Mouse (Mus musculus): ENCODE measurements around the gene Tgfbr3l.

Tgfbr3l gene

GRCm38 (mm10) chr8:4247951-4248540 lies at the start of gene Tgfbr3l:
TSS of gene Tgfbr3l (plus strand) at chr8:4248214.
- DNase-seq (ENCODE audit: low read depth, low spot score): no peak

GRCm38 (mm10) chr8:4201321-4201720 lies 46.7 kb upstream of the Tgfbr3l start:
- no peak for DNase-seq (ENCODE audit: low read depth, low spot score)

GRCm38 (mm10) chr8:4205246-4206123 lies 42.5 kb upstream of the Tgfbr3l start:
- no peak for DNase-seq (ENCODE audit: low read depth, low spot score)

- DNase-seq (ENCODE audit: low read depth, low spot score): no peak
These were observed 41.6 kb upstream of the Tgfbr3l start for GRCm38 (mm10) chr8:4206182-4207015.

- DNase-seq (ENCODE audit: low read depth, low spot score): no peak
These were observed 41.0 kb upstream of the Tgfbr3l start for GRCm38 (mm10) chr8:4207016-4207350.

- DNase-seq (ENCODE audit: low read depth, low spot score): no peak
These were observed 36.9 kb upstream of the Tgfbr3l start for GRCm38 (mm10) chr8:4211097-4211496.

GRCm38 (mm10) chr8:4212809-4213209 lies 35.2 kb upstream of the Tgfbr3l start:
- no peak for DNase-seq (ENCODE audit: low read depth, low spot score)

- DNase-seq (ENCODE audit: low read depth, low spot score): no peak
These were observed 34.6 kb upstream of the Tgfbr3l start for GRCm38 (mm10) chr8:4213210-4214005.

- no peak for DNase-seq (ENCODE audit: low read depth, low spot score)
These were observed 33.7 kb upstream of the Tgfbr3l start for GRCm38 (mm10) chr8:4214006-4214980.

GRCm38 (mm10) chr8:4216296-4216695 lies 31.7 kb upstream of the Tgfbr3l start:
- DNase-seq (ENCODE audit: low read depth, low spot score): no peak

GRCm38 (mm10) chr8:4216791-4217621 lies 31.0 kb upstream of the Tgfbr3l start, which contains the start of gene Prr36:
TSS of gene Prr36 (minus strand) at chr8:4217459.
- DNase-seq (ENCODE audit: low read depth, low spot score): no peak

GRCm38 (mm10) chr8:4219617-4220016 lies 28.4 kb upstream of the Tgfbr3l start:
- DNase-seq (ENCODE audit: low read depth, low spot score): no peak

GRCm38 (mm10) chr8:4222059-4222458 lies 26.0 kb upstream of the Tgfbr3l start:
- DNase-seq (ENCODE audit: low read depth, low spot score): no peak

- no peak for DNase-seq (ENCODE audit: low read depth, low spot score)
These were observed 21.7 kb upstream of the Tgfbr3l start for GRCm38 (mm10) chr8:4226323-4226722.

- no peak for DNase-seq (ENCODE audit: low read depth, low spot score)
These were observed 21.2 kb upstream of the Tgfbr3l start, which contains the start of gene Lrrc8e for GRCm38 (mm10) chr8:4226739-4227347. TSS of gene Lrrc8e (plus strand) at chr8:4226827.

GRCm38 (mm10) chr8:4227919-4228318 lies 20.1 kb upstream of the Tgfbr3l start:
- no peak for DNase-seq (ENCODE audit: low read depth, low spot score)

- DNase-seq (ENCODE audit: low read depth, low spot score): no peak
These were observed 18.2 kb upstream of the Tgfbr3l start for GRCm38 (mm10) chr8:4229784-4230183.

- DNase-seq (ENCODE audit: low read depth, low spot score): no peak
These were observed 17.2 kb upstream of the Tgfbr3l start for GRCm38 (mm10) chr8:4230612-4231351.

Data from skeletal muscle tissue, adult 2 months (tissue).